Mouse (Mus musculus) spleen, postnatal 4 days (tissue): Measurements from ENCODE around the gene Hck.

Experiments
- DNase-seq, 2 experiments: peaks; one replicate each; pipeline ENCODE4 v3.0.0; 2022; ENCODE audit warnings: low spot score in 2 of 2

Hck gene

GRCm38 (mm10) chr2:153108313-153109264, at the start of gene Hck:
Gene Hck (plus strand): TSS chr2:153108468.
- DNase-seq, result peak; percentile 73 to 86

- no peak for DNase-seq
These were observed 48.1 kb upstream of the Hck start for GRCm38 (mm10) chr2:153060216-153060615.

- no peak for DNase-seq
These were observed 44.9 kb upstream of the Hck start for GRCm38 (mm10) chr2:153063394-153063793.

GRCm38 (mm10) chr2:153064190-153064970, 43.9 kb upstream of the Hck start:
- no peak for DNase-seq

GRCm38 (mm10) chr2:153065747-153066508, 42.3 kb upstream of the Hck start, which contains the start of gene Ccm2l:
Gene Ccm2l (plus strand): TSS chr2:153065955.
- DNase-seq, result no peak

- DNase-seq, result no peak
These were observed 41.3 kb upstream of the Hck start for GRCm38 (mm10) chr2:153066991-153067390.

GRCm38 (mm10) chr2:153070762-153071490, 37.3 kb upstream of the Hck start:
- no peak for DNase-seq

GRCm38 (mm10) chr2:153071491-153072184, 36.6 kb upstream of the Hck start:
- DNase-seq, result no peak

- DNase-seq, result peak in 1 of 2 experiments; percentile 52
These were observed 33.6 kb upstream of the Hck start for GRCm38 (mm10) chr2:153074651-153075050.

- peak in 1 of 2 experiments; percentile 56 for DNase-seq
These were observed 32.3 kb upstream of the Hck start for GRCm38 (mm10) chr2:153075961-153076360.

GRCm38 (mm10) chr2:153080841-153081523, 27.3 kb upstream of the Hck start:
- DNase-seq, result peak; percentile 74 to 89

- peak in 1 of 2 experiments; percentile 56 for DNase-seq
These were observed 26.4 kb upstream of the Hck start for GRCm38 (mm10) chr2:153081866-153082265.

GRCm38 (mm10) chr2:153083275-153083674, 25.0 kb upstream of the Hck start:
- peak in 1 of 2 experiments; percentile 56 for DNase-seq

GRCm38 (mm10) chr2:153083824-153084223, 24.4 kb upstream of the Hck start:
- DNase-seq, result peak in 1 of 2 experiments; percentile 68

GRCm38 (mm10) chr2:153084261-153084976, 23.8 kb upstream of the Hck start:
- DNase-seq, result peak in 1 of 2 experiments; percentile 40

GRCm38 (mm10) chr2:153085556-153085955, 22.7 kb upstream of the Hck start:
- DNase-seq, result peak in 1 of 2 experiments; percentile 56

GRCm38 (mm10) chr2:153086166-153086565, 22.1 kb upstream of the Hck start:
- DNase-seq, result peak in 1 of 2 experiments; percentile 55

GRCm38 (mm10) chr2:153087091-153087490, 21.2 kb upstream of the Hck start:
- peak in 1 of 2 experiments; percentile 49 for DNase-seq

GRCm38 (mm10) chr2:153089316-153089715, 19.0 kb upstream of the Hck start:
- DNase-seq, result peak in 1 of 2 experiments; percentile 52
